Mouse (Mus musculus) liver, adult 2 months (tissue): ENCODE measurements around the gene Fam151a. TPM values are rescaled to one million over a fixed set of nuclear protein-coding genes. Genes with fewer than 3 reads are reported as not detected.

Source experiments
- DNase-seq: peaks from one replicate; pipeline ENCODE4 v3.0.0-alpha.2; 2011; ENCODE audit warnings: low read depth, low spot score; ENCODE audit errors: extremely low read depth
- H3K27ac ChIP-seq: fragments of 200-500 bp; replicated peaks from 2 replicates; pipeline ENCODE4 v1.5.1; 2012; ENCODE audit warnings: low read depth, mild to moderate bottlenecking, control low read depth, inconsistent platforms, low read length; ENCODE audit not compliant: insufficient read depth
- H3K27me3 ChIP-seq: fragments of 200-500 bp; 2 replicates; pipeline ENCODE4 v1.6.1; 2012; ENCODE audit warnings: mild to moderate bottlenecking, moderate library complexity, low read length, inconsistent platforms; ENCODE audit not compliant: control insufficient read depth, insufficient read depth
- H3K36me3 ChIP-seq: fragments of 200-500 bp; 2 replicates; pipeline ENCODE4 v1.6.1; 2012; ENCODE audit warnings: low read length, inconsistent platforms; ENCODE audit not compliant: control insufficient read depth, insufficient read depth
- H3K4me1 ChIP-seq: fragments of 200-500 bp; 2 replicates; pipeline ENCODE4 v1.6.1; 2011; ENCODE audit warnings: low read length; ENCODE audit not compliant: control insufficient read depth, insufficient read depth
- H3K4me3 ChIP-seq: fragments of 200-500 bp; 2 replicates; pipeline ENCODE4 v1.5.1; 2011; ENCODE audit warnings: low read depth, mild to moderate bottlenecking, control low read depth, low read length, moderate library complexity; ENCODE audit not compliant: insufficient read depth
- H3K79me2 ChIP-seq: fragments of 200-500 bp; 2 replicates; pipeline ENCODE4 v1.6.1; 2012; ENCODE audit warnings: inconsistent platforms, mild to moderate bottlenecking, low read length, moderate library complexity; ENCODE audit not compliant: control insufficient read depth, insufficient read depth
- H3K9ac ChIP-seq: fragments of 200-500 bp; 2 replicates; pipeline ENCODE4 v1.6.1; 2012; ENCODE audit warnings: low read depth, mild to moderate bottlenecking, control low read depth, inconsistent platforms, low read length
- CTCF ChIP-seq: fragments of 200-500 bp; IDR thresholded peaks from 2 replicates; pipeline ENCODE4 v1.5.1; 2011; ENCODE audit warnings: low read depth, low read length, control low read depth
- POLR2A ChIP-seq: fragments of 200-500 bp; IDR thresholded peaks from 2 replicates; pipeline ENCODE4 v1.6.1; 2011; ENCODE audit warnings: low read length, control low read depth; ENCODE audit not compliant: insufficient read depth; ENCODE audit errors: extremely low read depth
- WGBS: fragments of 180-500 bp; shearing (Covaris S2); methylation state at CpG from one replicate; pipeline ENCODE4 v1.1.7; 2018; 5-methylcytosine and 5-hydroxymethylcytosine counted together
- polyA plus RNA-seq: library from polyadenylated mRNA; depleted of rRNA; stranded (reverse); fragments of >200 nt; gene quantifications from 2 replicates; pipeline ENCODE4 v1.2.3, GENCODE M21; 2012; rRNA removed
- total RNA-seq: library from RNA; depleted of rRNA; stranded (reverse); fragments of >200 nt; gene quantifications from 2 replicates; pipeline ENCODE4 v1.2.3, GENCODE M21; 2014; rRNA removed

Gene Fam151a
- total RNA-seq (0.07 TPM in 1 of 2 replicates, not detected in the other), polyA plus RNA-seq (not detected in 2 replicates)

DNA sequence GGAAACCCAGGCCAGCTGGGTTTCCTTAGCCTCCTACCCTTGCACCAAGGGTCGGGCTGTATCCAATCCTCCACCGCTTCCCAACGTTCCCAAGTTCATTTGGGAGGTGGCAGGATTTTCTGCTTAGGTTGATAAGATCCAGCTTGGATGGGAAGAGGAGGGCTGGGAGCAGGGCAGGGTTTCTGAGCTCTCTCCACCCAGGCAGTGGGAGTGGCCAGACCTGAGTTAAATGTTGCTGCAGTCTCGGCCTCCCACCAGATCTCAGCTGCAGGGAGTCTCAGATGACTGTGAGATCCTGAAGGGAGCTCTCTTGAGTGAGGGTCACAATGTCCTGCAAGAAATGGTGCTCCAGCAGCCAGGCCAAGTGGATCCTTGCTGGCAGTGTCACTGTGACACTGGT lies at the start of gene Fam151a:
Gene Fam151a (plus strand): TSS at position 254 of the 400 bp plus-strand sequence.
- TF ChIP-seq POLR2A (no peak), CTCF (no peak)
- no peak within 1 kb of the TSS for H3K27ac ChIP-seq
- 72% methylated on average over 4 of the region's 4 CpGs for WGBS
- H3K79me2 ChIP-seq = no peaks in the 10 kb centered on the region
- H3K36me3 ChIP-seq = no peaks in the 10 kb centered on the region
- H3K27me3 ChIP-seq = no peaks in the 10 kb centered on the region
- no peak for DNase-seq
- H3K4me3 ChIP-seq = no peak within 1 kb of the TSS
- H3K9ac ChIP-seq = no peak within 1 kb of the TSS
- H3K4me1 ChIP-seq = no peaks in the 10 kb centered on the region

DNA sequence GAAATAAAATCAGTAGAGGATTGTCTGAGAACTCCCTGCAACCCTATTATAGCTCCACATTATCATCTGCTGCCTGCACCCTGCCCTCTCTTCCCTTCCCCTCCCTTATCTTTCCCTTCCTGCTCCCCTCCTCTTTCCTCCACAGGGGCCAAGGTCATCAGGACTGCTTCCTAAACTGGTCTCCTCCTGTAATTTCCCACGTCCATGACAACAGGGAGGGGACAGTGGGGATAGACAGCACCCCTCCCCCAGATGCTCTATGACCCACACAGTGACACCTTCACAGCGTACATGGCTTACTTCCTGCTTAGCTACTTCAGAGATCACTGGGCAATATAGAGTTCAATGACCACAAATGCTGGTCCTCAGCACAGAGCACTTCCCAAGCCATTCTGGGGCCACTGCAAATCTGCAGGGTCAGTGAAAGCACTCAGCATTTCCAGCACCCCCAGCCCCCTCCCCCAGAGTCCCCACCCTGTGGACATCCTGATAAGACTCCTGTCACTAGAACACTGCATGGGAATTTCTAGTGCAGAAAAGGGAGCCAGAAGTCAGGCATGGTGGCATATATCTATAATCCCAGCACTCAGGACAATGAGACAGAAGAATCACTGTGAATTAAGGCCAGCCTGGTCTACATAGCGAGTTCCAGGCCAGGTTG lies 44.9 kb upstream of the Fam151a start:
- H3K4me1 ChIP-seq = no peaks in the 10 kb centered on the region
- H3K79me2 ChIP-seq = no peaks in the 10 kb centered on the region
- H3K27me3 ChIP-seq = no peaks in the 10 kb centered on the region
- H3K9ac ChIP-seq = no peak overlapping the region
- no peaks in the 10 kb centered on the region for H3K36me3 ChIP-seq
- TF ChIP-seq POLR2A = no peak
- TF ChIP-seq CTCF = no peak
- no peak overlapping the region for H3K4me3 ChIP-seq
- peak overlapping the region; percentile 33; the same call in 1 of the 2 replicates for H3K27ac ChIP-seq
- 51% methylated on average over 3 of the region's 3 CpGs for WGBS
- DNase-seq = peak; percentile 14

DNA sequence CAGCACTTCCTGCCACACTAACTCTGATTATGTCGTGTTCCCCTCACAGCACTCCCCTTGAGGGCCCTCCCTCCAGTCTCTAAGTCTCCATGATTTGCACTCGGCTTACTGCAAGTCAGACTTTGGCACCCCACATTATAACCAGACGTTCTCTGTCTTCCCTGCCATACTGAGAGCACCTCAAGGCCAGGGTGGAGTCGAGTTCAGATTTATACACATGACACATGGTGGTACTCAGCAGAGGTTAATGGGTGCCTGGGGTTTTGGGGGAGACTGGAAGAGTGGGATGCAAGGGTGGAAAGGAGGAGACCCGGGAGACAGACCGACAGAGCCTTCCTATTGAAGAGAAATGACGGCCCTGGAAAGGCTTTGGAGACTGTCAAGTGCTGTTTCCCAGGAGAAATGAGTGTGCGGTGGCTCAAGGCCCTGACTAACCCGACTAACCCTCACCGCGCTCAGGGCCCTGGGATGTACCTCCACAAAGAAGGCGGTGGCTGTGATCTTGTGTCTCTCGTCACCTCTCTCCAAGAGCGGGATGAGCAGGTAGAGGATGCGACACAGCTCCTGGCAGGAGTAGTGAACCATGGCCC lies 39.8 kb upstream of the Fam151a start:
- no peak for DNase-seq
- Histone ChIP-seq H3K27me3 (no peaks in the 10 kb centered on the region), H3K4me1 (no peaks in the 10 kb centered on the region), H3K79me2 (no peaks in the 10 kb centered on the region), H3K4me3 (no peak overlapping the region), H3K9ac (no peak overlapping the region), H3K27ac (no peak overlapping the region), H3K36me3 (no peaks in the 10 kb centered on the region)
- 83% methylated on average over 15 of the region's 15 CpGs for WGBS
- no peak for TF ChIP-seq CTCF
- TF ChIP-seq POLR2A = no peak

DNA sequence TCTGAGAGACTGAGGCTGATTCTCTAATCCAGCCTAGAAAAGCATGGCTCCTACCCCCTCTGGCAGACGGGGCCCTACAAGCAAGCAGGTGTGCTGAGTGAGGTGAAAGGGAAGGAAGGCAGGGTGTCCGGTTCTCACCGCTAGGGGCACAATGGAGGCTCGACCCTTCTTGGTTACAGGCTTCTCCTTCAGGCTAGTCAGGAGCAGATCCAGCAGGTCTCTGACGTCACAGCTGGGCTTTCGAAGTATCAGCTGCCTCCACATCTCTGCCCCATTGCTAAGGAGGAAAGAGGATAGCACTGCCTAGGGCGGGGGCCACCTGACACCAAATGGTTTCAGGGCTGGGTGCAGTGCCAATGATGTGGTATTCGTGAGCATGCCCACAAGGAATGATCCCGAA lies 33.7 kb upstream of the Fam151a start:
- H3K4me1 ChIP-seq = no peaks in the 10 kb centered on the region
- no peaks in the 10 kb centered on the region for H3K79me2 ChIP-seq
- DNase-seq = no peak
- no peak for TF ChIP-seq POLR2A
- peak; percentile 68 for TF ChIP-seq CTCF
- H3K27me3 ChIP-seq = no peaks in the 10 kb centered on the region
- H3K27ac ChIP-seq = no peak overlapping the region
- WGBS = 22% methylated on average over 9 of the region's 9 CpGs
- H3K36me3 ChIP-seq = no peaks in the 10 kb centered on the region
- no peak overlapping the region for H3K9ac ChIP-seq
- no peak overlapping the region for H3K4me3 ChIP-seq

DNA sequence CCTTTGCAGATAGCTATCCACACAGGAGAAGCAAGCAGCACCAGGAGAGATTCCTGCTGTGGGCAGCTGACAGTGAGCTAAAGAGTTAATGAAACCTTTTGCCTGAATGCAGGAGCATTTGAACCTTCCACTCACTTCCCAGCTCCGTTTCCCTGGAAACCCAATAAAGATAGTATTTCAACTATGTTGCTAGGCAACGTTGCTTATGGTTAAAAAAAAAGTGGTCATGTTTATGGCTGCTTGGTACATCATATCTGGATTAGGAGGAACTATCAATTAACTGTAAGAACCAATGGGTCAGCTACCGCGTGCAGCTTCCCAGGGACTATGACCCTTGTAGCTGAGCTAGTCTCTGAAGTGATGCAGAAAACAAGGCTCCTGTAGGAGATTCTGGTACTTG lies 32.9 kb upstream of the Fam151a start:
- Histone ChIP-seq H3K36me3 (no peaks in the 10 kb centered on the region), H3K27me3 (no peaks in the 10 kb centered on the region), H3K79me2 (no peaks in the 10 kb centered on the region), H3K9ac (no peak overlapping the region), H3K4me1 (no peaks in the 10 kb centered on the region), H3K4me3 (no peak overlapping the region), H3K27ac (no peak overlapping the region)
- 39% methylated on average over 4 of the region's 4 CpGs for WGBS
- DNase-seq = no peak
- TF ChIP-seq CTCF = no peak
- TF ChIP-seq POLR2A = no peak

DNA sequence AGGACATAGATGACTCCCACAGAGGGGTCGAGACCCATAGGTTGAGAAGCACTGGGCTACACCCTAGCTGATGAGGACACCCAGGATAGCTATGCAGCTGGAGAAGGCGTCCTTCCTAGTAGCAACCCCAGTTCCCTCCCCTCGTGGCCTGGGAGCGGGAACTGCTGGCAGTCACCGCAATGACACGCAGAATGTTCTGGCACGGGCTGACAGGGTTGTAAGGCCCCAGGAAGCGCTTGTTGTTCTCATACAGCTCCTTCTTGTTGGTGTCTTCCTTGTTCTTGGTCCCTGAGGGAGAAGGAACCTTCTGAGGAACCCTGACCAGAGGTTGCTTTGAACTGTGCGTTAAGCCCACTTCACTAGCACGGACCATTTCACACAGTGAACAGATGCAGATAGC lies 29.7 kb upstream of the Fam151a start:
- whole genome bisulfite sequencing = 77% methylated on average over 10 of the region's 10 CpGs
- H3K27me3 ChIP-seq = no peaks in the 10 kb centered on the region
- H3K4me1 ChIP-seq = no peaks in the 10 kb centered on the region
- H3K27ac ChIP-seq = no peak overlapping the region
- no peak overlapping the region for H3K9ac ChIP-seq
- no peak for DNase-seq
- H3K4me3 ChIP-seq = no peak overlapping the region
- H3K79me2 ChIP-seq = no peaks in the 10 kb centered on the region
- TF ChIP-seq POLR2A = no peak
- no peak for TF ChIP-seq CTCF
- no peaks in the 10 kb centered on the region for H3K36me3 ChIP-seq
